Mouse (Mus musculus) kidney, postnatal 10 days (tissue): ENCODE measurements around the gene Col20a1.
A peak's percentile ranks its signal among the peaks of the same experiment; 100 is the strongest.

Experiments
- DNase-seq: peaks from one replicate; pipeline ENCODE4 v3.0.0; 2021; ENCODE audit warnings: mixed read lengths

Gene Col20a1

GRCm38 (mm10) chr2:180986449-180986848 lies at the start of gene Col20a1:
Col20a1 (plus strand) TSS chr2:180986535.
- DNase-seq: no peak

- no peak for DNase-seq
Observed at GRCm38 (mm10) chr2:180940187-180940586, 46.1 kb upstream of the Col20a1 start.

GRCm38 (mm10) chr2:180941869-180942268 lies 44.5 kb upstream of the Col20a1 start:
- no peak for DNase-seq

GRCm38 (mm10) chr2:180949947-180950346 lies 36.4 kb upstream of the Col20a1 start:
- no peak for DNase-seq

GRCm38 (mm10) chr2:180952731-180953171 lies 33.6 kb upstream of the Col20a1 start:
- DNase-seq: peak; percentile 40

- DNase-seq: no peak
Observed at GRCm38 (mm10) chr2:180953638-180954037, 32.7 kb upstream of the Col20a1 start.

- DNase-seq: peak; percentile 78
Observed at GRCm38 (mm10) chr2:180954061-180955047, 32.0 kb upstream of the Col20a1 start, which contains the start of gene Nkain4. Nkain4 (minus strand) TSS chr2:180954699.

GRCm38 (mm10) chr2:180959605-180960004 lies 26.7 kb upstream of the Col20a1 start:
- DNase-seq: no peak

- DNase-seq: no peak
Observed at GRCm38 (mm10) chr2:180960187-180960586, 26.1 kb upstream of the Col20a1 start.

GRCm38 (mm10) chr2:180962616-180963308 lies 23.6 kb upstream of the Col20a1 start:
- DNase-seq: peak; percentile 28

- DNase-seq: peak; percentile 86
Observed at GRCm38 (mm10) chr2:180963956-180964355, 22.4 kb upstream of the Col20a1 start.

- DNase-seq: peak; percentile 40
Observed at GRCm38 (mm10) chr2:180966092-180966882, 20.0 kb upstream of the Col20a1 start.

GRCm38 (mm10) chr2:180967010-180967763 lies 19.1 kb upstream of the Col20a1 start, which contains the start of gene Arfgap1:
Arfgap1 (plus strand) TSS chr2:180967225.
- DNase-seq: peak; percentile 95

GRCm38 (mm10) chr2:180981133-180981532 lies 5.2 kb upstream of the Col20a1 start:
- peak; percentile 45 for DNase-seq

GRCm38 (mm10) chr2:180985635-180986034 lies 700 bp upstream of the Col20a1 start:
- no peak for DNase-seq

- no peak for DNase-seq
Observed at GRCm38 (mm10) chr2:180987001-180987400, 666 bp downstream of the Col20a1 start.

GRCm38 (mm10) chr2:180987432-180988030 lies 1.2 kb downstream of the Col20a1 start:
- DNase-seq: no peak

- no peak for DNase-seq
Observed at GRCm38 (mm10) chr2:180988347-180988913, 2.1 kb downstream of the Col20a1 start.

- no peak for DNase-seq
Observed at GRCm38 (mm10) chr2:180988948-180989347, 2.6 kb downstream of the Col20a1 start.

GRCm38 (mm10) chr2:180990347-180990746 lies 4.0 kb downstream of the Col20a1 start:
- DNase-seq: no peak

GRCm38 (mm10) chr2:180994360-180994759 lies 8.0 kb downstream of the Col20a1 start:
- no peak for DNase-seq
